Mouse (Mus musculus) hindbrain, embryonic 15.5 days (tissue): Measurements from ENCODE around the gene Ppara. TPM values are rescaled to one million over a fixed set of nuclear protein-coding genes. Genes with fewer than 3 reads are reported as not detected.

Experiments
- ATAC-seq: fragments of 200-750 bp; cut with Nextera tagmentation; 2 replicates; pipeline ENCODE4 v1.8.0; 2017; ENCODE audit warnings: low read depth, moderate number of reproducible peaks, moderate TSS enrichment; ENCODE audit not compliant: low FRiP score
- H3K27ac ChIP-seq: fragments of 300-500 bp; sonication (generic); replicated peaks from 2 replicates; pipeline ENCODE4 v1.5.1; 2015; ENCODE audit warnings: mild to moderate bottlenecking, inconsistent platforms
- H3K27me3 ChIP-seq: fragments of 300-500 bp; sonication (generic); 2 replicates; pipeline ENCODE4 v1.6.1; 2015; ENCODE audit warnings: control low read depth, inconsistent platforms
- H3K36me3 ChIP-seq: fragments of 300-500 bp; sonication (generic); 2 replicates; pipeline ENCODE4 v1.6.1; 2015; ENCODE audit warnings: control low read depth, inconsistent platforms
- H3K4me1 ChIP-seq: fragments of 300-500 bp; sonication (generic); replicated peaks from 2 replicates; pipeline ENCODE4 v1.6.1; 2015; ENCODE audit warnings: control low read depth, inconsistent platforms
- H3K4me2 ChIP-seq: fragments of 300-500 bp; sonication (generic); 2 replicates; pipeline ENCODE4 v1.6.1; 2015; ENCODE audit warnings: moderate library complexity, mild to moderate bottlenecking, inconsistent platforms
- H3K4me3 ChIP-seq: fragments of 300-500 bp; sonication (generic); 2 replicates; pipeline ENCODE4 v1.5.1; 2015; ENCODE audit warnings: mild to moderate bottlenecking, inconsistent platforms
- H3K9ac ChIP-seq: fragments of 300-500 bp; sonication (generic); 2 replicates; pipeline ENCODE4 v1.6.1; 2015; ENCODE audit warnings: inconsistent platforms
- H3K9me3 ChIP-seq: fragments of 300-500 bp; sonication (generic); 2 replicates; pipeline ENCODE4 v1.6.1; 2016; ENCODE audit warnings: control low read depth, inconsistent platforms
- WGBS: fragments of 180-500 bp; shearing (Covaris S2); methylation state at CpG from one replicate; pipeline ENCODE4 v1.1.7; 2015; 5-methylcytosine and 5-hydroxymethylcytosine counted together
- polyA plus RNA-seq: library from polyadenylated mRNA; unstranded; fragments of >200 nt; fragmentation: Nextera tagmentation; extraction: Ambion mirVana; gene quantifications from 2 replicates; pipeline ENCODE4 v1.2.1, GENCODE M21; 2015

The Ppara gene
- polyA plus RNA-seq, 1 experiment from 2014 or later: 1.6 TPM

DNA sequence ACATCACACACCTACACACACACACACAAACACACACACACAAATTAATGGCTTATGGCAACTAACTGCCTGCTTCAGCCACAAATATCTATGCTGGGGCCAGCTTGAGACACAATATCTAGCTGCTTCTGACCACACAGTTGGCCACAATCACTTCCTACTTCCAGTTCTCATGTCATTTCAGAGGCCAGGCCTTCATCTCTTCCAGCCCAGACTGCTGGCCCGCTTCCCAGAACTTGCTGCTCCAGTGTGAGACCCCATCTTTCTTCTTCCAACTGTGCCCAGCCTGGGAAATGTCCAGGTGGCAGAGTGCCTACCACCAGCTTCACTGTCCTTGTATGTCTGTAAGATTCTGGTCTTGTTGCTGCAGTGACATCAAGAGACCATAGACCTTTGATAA, 58.0 kb downstream of the Ppara start:
- Histone ChIP-seq H3K27ac (no peak overlapping the region), H3K36me3 (no peaks in the 10 kb centered on the region), H3K4me1 (no peaks in the 10 kb centered on the region), H3K4me3 (no peak overlapping the region), H3K4me2 (no peak overlapping the region), H3K9me3 (no peaks in the 10 kb centered on the region), H3K9ac (no peak overlapping the region), H3K27me3 (no peaks in the 10 kb centered on the region)
- 65% methylated on average over 1 of the region's 1 CpGs for WGBS
- no peak for ATAC-seq

DNA sequence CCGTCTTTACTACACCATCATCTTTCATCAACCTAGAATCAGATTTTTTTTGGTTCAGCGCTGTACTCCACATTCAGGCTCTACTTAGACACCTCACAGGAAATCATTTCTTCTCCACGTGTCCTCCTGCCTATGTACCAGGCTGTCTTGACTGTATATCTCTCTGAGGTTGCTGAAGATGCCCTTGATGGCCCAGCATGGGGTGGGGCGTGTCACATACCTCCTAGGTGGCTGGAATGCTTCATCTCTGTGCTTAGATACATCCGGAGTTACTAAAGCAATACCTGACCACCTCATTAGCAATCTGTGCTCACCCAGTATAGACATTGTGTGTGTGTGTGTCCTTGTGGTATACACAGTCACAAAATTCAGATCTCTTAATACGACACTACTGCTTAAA, 60.7 kb downstream of the Ppara start:
- H3K4me2 ChIP-seq: no peak overlapping the region
- H3K27ac ChIP-seq: no peak overlapping the region
- 82% methylated on average over 6 of the region's 6 CpGs for WGBS
- no peaks in the 10 kb centered on the region for H3K36me3 ChIP-seq
- ATAC-seq: no peak
- no peak overlapping the region for H3K9ac ChIP-seq
- H3K4me1 ChIP-seq: no peaks in the 10 kb centered on the region
- H3K4me3 ChIP-seq: no peak overlapping the region
- H3K27me3 ChIP-seq: no peaks in the 10 kb centered on the region
- no peaks in the 10 kb centered on the region for H3K9me3 ChIP-seq

DNA sequence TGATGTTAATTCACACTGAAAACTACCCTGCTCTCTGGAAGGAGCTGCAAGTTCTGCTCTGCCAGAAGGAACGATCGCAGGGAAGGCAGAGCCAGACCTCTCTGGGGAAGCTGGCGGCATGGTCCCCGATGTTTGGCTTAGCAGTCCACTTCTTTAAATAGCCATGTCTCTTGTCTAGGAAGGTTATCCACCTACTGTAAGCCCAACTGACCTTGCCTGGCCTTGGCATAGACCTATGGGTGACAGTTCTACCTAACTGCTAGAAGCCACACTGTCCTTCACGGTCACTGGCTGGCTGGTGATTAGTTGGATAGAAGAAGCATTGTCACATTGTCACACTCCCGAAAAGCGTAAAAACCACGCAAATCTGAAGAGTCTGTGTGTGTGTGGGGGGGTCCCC, 63.9 kb downstream of the Ppara start:
- Histone ChIP-seq H3K36me3 (no peaks in the 10 kb centered on the region), H3K9me3 (no peaks in the 10 kb centered on the region), H3K27ac (no peak overlapping the region), H3K4me3 (no peak overlapping the region), H3K27me3 (no peaks in the 10 kb centered on the region), H3K9ac (no peak overlapping the region), H3K4me2 (no peak overlapping the region), H3K4me1 (no peaks in the 10 kb centered on the region)
- no peak for ATAC-seq
- 93% methylated on average over 8 of the region's 8 CpGs for WGBS

DNA sequence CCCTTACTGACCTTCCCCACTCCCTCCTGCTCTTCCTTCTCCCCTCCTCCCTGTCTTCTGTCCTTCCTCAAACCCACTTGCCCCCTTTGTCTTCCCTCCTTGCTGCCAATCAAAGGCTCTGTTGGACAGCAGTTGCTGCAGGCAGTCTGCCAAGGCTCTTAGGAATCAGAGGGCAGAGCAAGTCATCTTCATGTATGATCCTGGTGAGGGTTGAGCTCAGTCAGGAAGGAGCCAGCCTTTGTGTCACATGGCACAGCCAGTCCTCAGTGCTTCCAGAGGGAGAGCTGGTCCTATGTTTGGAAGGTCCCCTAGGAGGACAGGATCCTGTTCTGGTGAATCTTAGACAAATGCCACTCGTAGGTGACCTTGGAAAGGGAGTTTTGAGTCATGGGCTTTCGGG, 68.1 kb downstream of the Ppara start:
- Histone ChIP-seq H3K9me3 (no peaks in the 10 kb centered on the region), H3K27me3 (no peaks in the 10 kb centered on the region), H3K4me3 (no peak overlapping the region), H3K4me2 (no peak overlapping the region), H3K9ac (no peak overlapping the region), H3K36me3 (no peaks in the 10 kb centered on the region), H3K4me1 (no peaks in the 10 kb centered on the region), H3K27ac (no peak overlapping the region)
- no peak for ATAC-seq
- WGBS: 80% methylated on average over 2 of the region's 2 CpGs

DNA sequence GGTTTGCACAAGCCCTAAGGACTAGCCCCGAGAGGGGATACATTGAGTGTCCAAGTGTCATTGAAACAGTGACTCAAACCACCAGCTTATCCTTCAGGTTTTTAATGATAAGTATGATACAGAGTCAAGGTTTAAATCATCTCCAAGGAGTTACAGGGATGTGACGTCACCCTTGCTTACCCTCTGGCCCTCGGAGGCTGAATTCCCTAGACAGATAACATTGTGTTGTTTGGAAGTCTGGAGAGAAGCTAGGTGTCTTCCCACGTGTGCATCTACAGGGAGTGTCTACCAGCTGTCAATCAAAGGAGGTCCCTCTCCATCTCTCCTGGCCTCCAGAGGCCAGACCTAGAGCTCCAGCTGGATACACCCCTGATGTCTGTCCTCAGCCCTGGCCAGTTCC, 72.1 kb downstream of the Ppara start:
- Histone ChIP-seq H3K36me3 (no peaks in the 10 kb centered on the region), H3K27me3 (no peaks in the 10 kb centered on the region), H3K9ac (no peak overlapping the region), H3K4me3 (no peak overlapping the region), H3K9me3 (no peaks in the 10 kb centered on the region), H3K4me2 (no peak overlapping the region), H3K4me1 (peaks cover 11% of the 10 kb centered on the region), H3K27ac (no peak overlapping the region)
- no peak for ATAC-seq
- 82% methylated on average over 4 of the region's 4 CpGs for WGBS

DNA sequence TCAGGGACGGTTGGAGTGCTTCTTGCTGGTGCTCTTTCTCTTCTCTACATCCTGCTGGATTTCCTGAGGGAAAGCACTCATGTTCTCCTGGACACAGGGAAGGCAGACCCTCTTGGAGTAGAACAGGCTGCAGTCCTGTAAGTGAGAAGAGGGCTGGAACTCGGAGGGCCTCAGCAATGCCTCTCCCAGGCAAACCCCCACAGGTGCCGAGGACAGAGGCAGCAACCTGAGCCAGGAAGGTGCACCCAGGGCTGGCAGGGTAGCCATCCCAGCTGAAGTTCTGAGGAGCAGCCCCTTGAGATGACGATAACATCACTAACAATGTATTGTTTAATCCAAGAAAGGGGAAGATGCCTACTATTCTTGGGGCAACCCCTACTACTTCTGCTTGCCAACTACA, 72.6 kb downstream of the Ppara start:
- no peak for ATAC-seq
- no peaks in the 10 kb centered on the region for H3K9me3 ChIP-seq
- H3K27ac ChIP-seq: no peak overlapping the region
- no peaks in the 10 kb centered on the region for H3K27me3 ChIP-seq
- H3K9ac ChIP-seq: no peak overlapping the region
- no peak overlapping the region for H3K4me3 ChIP-seq
- no peaks in the 10 kb centered on the region for H3K36me3 ChIP-seq
- H3K4me2 ChIP-seq: no peak overlapping the region
- H3K4me1 ChIP-seq: peaks cover 16% of the 10 kb centered on the region
- 85% methylated on average over 4 of the region's 4 CpGs for WGBS

DNA sequence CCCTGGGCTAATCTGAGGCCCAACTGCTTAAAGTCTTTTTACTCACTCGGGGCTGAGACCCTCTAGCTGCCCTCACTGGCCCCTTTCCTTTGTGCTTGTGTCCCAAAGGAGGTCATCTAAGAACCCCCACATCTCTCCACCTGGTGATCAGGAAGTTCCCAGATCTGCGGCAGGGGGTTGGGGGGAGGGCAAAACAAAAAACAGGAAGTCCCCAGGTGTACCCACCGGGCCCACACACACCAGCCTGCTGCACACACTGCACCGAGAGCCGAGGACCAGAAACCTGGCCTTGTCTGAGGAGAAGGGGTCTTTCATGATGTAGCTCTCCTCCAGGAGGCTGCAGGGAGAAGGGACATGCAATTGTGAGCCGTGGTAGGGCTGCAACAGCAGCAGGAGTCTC, 73.2 kb downstream of the Ppara start:
- Histone ChIP-seq H3K36me3 (no peaks in the 10 kb centered on the region), H3K4me2 (no peak overlapping the region)
- 75% methylated on average over 6 of the region's 6 CpGs for WGBS

DNA sequence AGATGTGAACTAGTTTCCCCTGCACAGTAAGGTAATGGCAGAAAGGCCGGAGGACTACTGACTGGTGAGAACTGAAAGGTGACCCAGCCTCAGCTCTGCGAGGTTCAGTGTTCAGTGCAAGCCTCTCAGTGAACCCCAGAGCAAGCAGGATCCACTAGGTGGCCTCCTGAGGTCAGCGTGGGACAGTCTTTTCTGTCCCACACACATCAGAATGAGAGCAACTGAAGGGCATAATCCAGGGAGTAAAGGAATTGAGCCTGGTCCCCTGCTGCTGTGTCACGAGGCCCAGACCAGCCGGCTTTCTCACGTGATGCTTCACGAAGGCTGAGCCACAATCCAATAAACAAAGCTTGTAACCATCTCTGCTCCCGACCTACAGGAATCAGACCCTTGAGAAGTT, 73.7 kb downstream of the Ppara start:
- Histone ChIP-seq H3K27me3 (no peaks in the 10 kb centered on the region), H3K4me3 (no peak overlapping the region), H3K36me3 (no peaks in the 10 kb centered on the region), H3K9me3 (no peaks in the 10 kb centered on the region), H3K27ac (no peak overlapping the region), H3K9ac (no peak overlapping the region), H3K4me2 (no peak overlapping the region), H3K4me1 (peaks cover 17% of the 10 kb centered on the region)
- no peak for ATAC-seq
- 56% methylated on average over 8 of the region's 8 CpGs for WGBS

More for the DNA sequence above, 73.2 kb downstream of the Ppara start:
- ATAC-seq: no peak
- Histone ChIP-seq H3K4me1 (peaks cover 17% of the 10 kb centered on the region), H3K27ac (no peak overlapping the region), H3K9me3 (no peaks in the 10 kb centered on the region), H3K4me3 (no peak overlapping the region), H3K27me3 (no peaks in the 10 kb centered on the region), H3K9ac (no peak overlapping the region)

DNA sequence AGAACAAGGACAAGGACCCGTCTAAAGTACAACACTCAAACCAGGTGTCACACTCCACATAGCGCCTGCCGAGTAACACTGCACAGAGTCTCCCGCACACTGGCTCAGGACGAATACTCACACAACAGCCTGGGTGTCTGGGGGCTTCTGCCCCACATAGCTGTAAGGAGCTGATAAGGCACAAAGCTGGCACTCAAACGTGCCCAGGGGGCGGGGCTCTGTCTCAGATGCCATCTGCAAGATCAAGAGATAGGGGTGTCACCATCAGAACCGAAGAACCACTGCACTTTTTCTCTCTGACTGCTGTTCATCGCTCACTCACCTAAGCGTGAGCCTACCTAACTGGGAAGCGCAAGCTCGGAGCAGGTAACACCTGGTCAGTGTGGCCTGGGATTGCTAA, 74.3 kb downstream of the Ppara start:
- ATAC-seq: no peak
- Histone ChIP-seq H3K4me3 (no peak overlapping the region), H3K27me3 (no peaks in the 10 kb centered on the region), H3K9ac (no peak overlapping the region), H3K4me1 (peaks cover 17% of the 10 kb centered on the region), H3K9me3 (no peaks in the 10 kb centered on the region), H3K4me2 (no peak overlapping the region), H3K36me3 (no peaks in the 10 kb centered on the region), H3K27ac (no peak overlapping the region)
- WGBS: 89% methylated on average over 12 of the region's 12 CpGs

DNA sequence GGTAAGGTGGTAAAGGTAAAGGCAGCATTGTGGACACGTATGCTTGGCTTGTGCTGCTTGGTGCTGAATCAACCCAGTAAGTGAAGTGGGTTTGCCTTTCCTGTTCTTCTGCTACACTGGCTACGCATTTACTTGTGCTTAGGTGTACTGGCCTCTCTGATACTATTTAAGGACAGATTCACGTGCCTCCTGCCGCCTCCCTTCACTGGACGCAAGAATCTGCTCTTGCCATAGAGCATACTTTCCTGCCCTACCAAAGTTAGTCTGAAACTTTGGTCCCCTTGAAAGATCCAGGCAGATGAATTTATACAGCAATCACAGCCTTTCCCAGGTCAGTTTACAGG, 75.7 kb downstream of the Ppara start:
- H3K27ac ChIP-seq: peak overlapping the region; percentile 94; the same call in 1 of the 2 replicates
- WGBS: 86% methylated on average over 5 of the region's 5 CpGs
- peak overlapping the region; percentile 71 for H3K4me2 ChIP-seq
- H3K9ac ChIP-seq: 0 out of 2 replicates have a peak overlapping the region, but pooled peaks have one; percentile 72
- peak overlapping the region; percentile 85 for H3K4me3 ChIP-seq
- no peak for ATAC-seq
- H3K4me1 ChIP-seq: peaks cover 17% of the 10 kb centered on the region
- H3K9me3 ChIP-seq: no peaks in the 10 kb centered on the region
- H3K27me3 ChIP-seq: no peaks in the 10 kb centered on the region
- H3K36me3 ChIP-seq: no peaks in the 10 kb centered on the region

DNA sequence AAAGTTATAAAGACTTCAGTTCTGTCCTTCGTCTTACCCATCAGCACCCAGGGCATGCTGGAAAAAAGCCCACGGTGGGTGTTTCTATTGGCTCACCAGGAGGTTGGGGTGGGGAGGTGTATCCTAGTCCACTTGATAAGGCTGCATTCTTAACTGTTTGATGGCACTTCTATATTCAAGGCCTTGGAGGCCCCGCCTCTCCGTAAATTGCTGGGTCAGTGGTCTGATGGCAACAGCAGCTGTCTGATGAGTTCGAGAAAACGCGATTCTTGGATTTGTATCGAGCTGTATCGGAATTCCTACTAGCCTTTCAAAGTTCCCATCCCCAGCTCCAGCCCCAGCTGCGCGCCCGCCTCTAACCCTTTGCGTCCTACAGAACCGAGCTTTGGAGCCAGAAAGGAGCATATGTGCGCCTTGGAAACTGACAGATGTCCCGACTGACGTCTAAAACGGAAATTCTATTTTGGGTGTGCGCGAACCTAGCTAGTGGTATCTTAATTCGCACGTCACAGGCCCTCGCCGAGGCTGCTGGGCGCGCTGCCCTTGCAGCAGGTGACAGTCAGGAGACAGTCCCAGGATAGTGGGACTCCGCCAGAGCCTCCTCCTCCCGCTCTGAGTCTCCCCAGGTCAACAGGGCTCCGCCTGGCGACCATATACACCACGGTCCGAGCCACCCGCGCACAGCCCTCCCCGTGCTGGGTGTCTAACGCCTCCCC, 76.2 kb downstream of the Ppara start:
- peak overlapping the region; percentile 72 for H3K9ac ChIP-seq
- peak overlapping the region; percentile 94 for H3K27ac ChIP-seq
- no peaks in the 10 kb centered on the region for H3K27me3 ChIP-seq
- H3K9me3 ChIP-seq: no peaks in the 10 kb centered on the region
- WGBS: 4% methylated on average over 36 of the region's 36 CpGs
- H3K36me3 ChIP-seq: no peaks in the 10 kb centered on the region
- peaks cover 17% of the 10 kb centered on the region for H3K4me1 ChIP-seq
- peak overlapping the region; percentile 71 for H3K4me2 ChIP-seq
- peak; percentile 89 for ATAC-seq
- H3K4me3 ChIP-seq: peak overlapping the region; percentile 85

DNA sequence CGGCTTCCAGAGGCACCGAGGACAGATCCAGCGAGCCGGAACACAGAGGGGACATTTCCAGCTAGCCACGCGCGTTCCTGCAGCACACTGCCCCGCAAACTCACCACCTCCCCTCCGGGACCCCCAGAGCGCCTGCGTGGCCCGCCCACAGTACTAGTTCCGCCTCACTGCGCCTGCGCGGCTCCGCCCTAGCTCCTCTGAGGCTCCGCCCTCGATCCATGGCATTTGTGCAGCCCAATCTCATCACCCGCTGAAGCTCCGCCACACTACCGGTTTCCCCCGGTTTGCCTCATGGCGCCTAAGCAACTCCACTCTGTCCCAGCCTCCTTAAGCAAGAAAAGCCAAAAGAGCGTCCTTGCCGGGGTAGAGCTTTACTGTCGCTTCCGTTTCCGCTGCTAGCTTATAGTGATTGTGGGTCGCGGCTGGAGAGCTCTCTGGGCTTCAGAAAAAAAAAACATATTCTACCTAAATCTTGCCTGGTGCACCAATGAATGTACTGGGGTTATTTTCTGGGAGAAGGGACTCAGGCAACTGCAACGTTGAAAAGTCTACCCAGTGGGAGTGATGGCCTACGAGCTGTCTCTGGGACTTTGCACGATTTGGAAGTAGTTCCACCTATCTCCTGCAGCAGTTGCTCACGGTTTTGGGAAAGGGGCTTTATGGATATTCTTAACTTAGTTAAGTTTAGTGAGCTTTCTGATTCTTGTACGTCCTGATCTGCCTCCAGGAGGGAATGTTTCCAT, 76.9 kb downstream of the Ppara start, which contains the start of gene Cdpf1:
Cdpf1 (minus strand) TSS at position 163 of the 743 bp plus-strand sequence.
- WGBS: 3% methylated on average over 36 of the region's 36 CpGs

More for the DNA sequence above, 76.9 kb downstream of the Ppara start, which contains the start of gene Cdpf1:
- peaks cover 17% of the 10 kb centered on the region for H3K4me1 ChIP-seq
- H3K27ac ChIP-seq: peak within 1 kb of the TSS; percentile 94
- no peaks in the 10 kb centered on the region for H3K27me3 ChIP-seq
- peak; percentile 97 for ATAC-seq
- peak within 1 kb of the TSS; percentile 72 for H3K9ac ChIP-seq
- peak within 1 kb of the TSS; percentile 85 for H3K4me3 ChIP-seq
- no peaks in the 10 kb centered on the region for H3K9me3 ChIP-seq
- H3K36me3 ChIP-seq: no peaks in the 10 kb centered on the region
- peak within 1 kb of the TSS; percentile 71 for H3K4me2 ChIP-seq
